Mouse (Mus musculus) small intestine, adult 2 months (tissue): ENCODE data around the gene Iqgap1. TPM values are rescaled to one million over a fixed set of nuclear protein-coding genes. Genes with fewer than 3 reads are reported as not detected.

Experiments used
- H3K27ac ChIP-seq: fragments of 200-500 bp; 2 replicates; pipeline ENCODE4 v1.5.1; 2012; ENCODE audit warnings: low read depth, low read length, control low read depth, inconsistent platforms; ENCODE audit not compliant: insufficient read depth
- H3K27me3 ChIP-seq: fragments of 200-500 bp; 2 replicates; pipeline ENCODE4 v1.6.1; 2012; ENCODE audit warnings: mild to moderate bottlenecking, moderate library complexity, low read length, inconsistent platforms; ENCODE audit not compliant: control insufficient read depth, insufficient read depth
- H3K36me3 ChIP-seq: fragments of 200-500 bp; 2 replicates; pipeline ENCODE4 v1.6.1; 2012; ENCODE audit warnings: mild to moderate bottlenecking, low read length, control low read depth, inconsistent platforms; ENCODE audit not compliant: control insufficient read depth, insufficient read depth
- H3K4me1 ChIP-seq: fragments of 200-500 bp; 2 replicates; pipeline ENCODE4 v1.6.1; 2012; ENCODE audit warnings: low read length, inconsistent platforms, mixed read lengths; ENCODE audit not compliant: control insufficient read depth, insufficient read depth, insufficient read length
- H3K4me3 ChIP-seq: fragments of 200-500 bp; 2 replicates; pipeline ENCODE4 v1.5.1; 2012; ENCODE audit warnings: low read depth, mild to moderate bottlenecking, control low read depth, inconsistent platforms, low read length, moderate library complexity
- CTCF ChIP-seq: fragments of 200-500 bp; IDR thresholded peaks from 2 replicates; pipeline ENCODE4 v1.5.1; 2012; ENCODE audit warnings: low read depth, mild to moderate bottlenecking, control low read depth, inconsistent platforms, low read length, moderate library complexity, mixed read lengths; ENCODE audit not compliant: insufficient replicate concordance, insufficient read length; ENCODE audit errors: extremely low read depth
- POLR2A ChIP-seq: fragments of 200-500 bp; IDR thresholded peaks from 2 replicates; pipeline ENCODE4 v1.6.1; 2012; ENCODE audit warnings: low read depth, mild to moderate bottlenecking, control low read depth, inconsistent platforms, low read length, moderate library complexity
- WGBS: fragments of 180-500 bp; shearing (Covaris S2); methylation state at CpG from one replicate; pipeline ENCODE4 v1.1.7; 2018; 5-methylcytosine and 5-hydroxymethylcytosine counted together
- polyA plus RNA-seq: library from polyadenylated mRNA; depleted of rRNA; stranded (reverse); fragments of >200 nt; gene quantifications from 2 replicates; pipeline ENCODE4 v1.2.3, GENCODE M21; 2012

Iqgap1 gene
- polyA plus RNA-seq, 1 experiment = 28.9 TPM

DNA sequence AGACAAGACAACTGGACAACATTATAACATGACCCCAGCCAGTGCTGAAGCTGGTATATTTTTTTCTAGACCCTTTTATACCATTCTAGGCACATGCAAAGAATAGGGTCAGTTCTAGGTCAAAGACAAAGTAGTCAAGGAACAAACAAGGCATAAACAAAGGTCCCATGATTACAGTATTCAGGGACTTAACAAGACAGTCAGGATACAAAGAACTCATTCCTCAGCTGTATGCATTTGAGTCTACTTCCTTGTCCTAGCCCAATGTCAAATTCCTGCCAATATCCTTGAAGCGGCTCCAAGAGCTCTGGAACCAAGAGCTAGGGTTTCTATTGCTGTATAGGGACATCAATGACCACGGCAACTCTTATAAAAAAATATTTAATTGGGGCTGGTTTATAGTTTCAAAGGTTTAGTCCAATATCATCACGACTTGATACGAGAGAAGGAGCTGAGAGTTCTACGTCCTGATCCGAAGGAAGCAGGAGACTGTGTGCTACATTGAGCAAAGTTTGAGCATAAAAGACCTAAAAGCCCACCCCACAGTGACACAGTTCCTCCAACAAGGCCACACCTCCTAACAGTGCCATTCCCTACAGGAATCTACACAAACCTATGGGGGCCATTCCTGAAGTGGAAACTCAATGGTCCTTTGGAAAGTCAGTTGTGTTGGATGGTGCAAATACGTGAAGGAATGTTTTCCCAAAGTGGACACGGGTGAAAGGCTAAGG is 18.3 kb upstream of the Iqgap1 start:
- 95% methylated on average over 8 of the region's 8 CpGs for WGBS
- Histone ChIP-seq H3K27ac (no peak overlapping the region), H3K4me1 (peaks cover 14% of the 10 kb centered on the region; the same call in 1 of the 2 replicates), H3K36me3 (no peaks in the 10 kb centered on the region), H3K27me3 (no peaks in the 10 kb centered on the region), H3K4me3 (no peak overlapping the region)
- TF ChIP-seq CTCF = no peak
- TF ChIP-seq POLR2A = no peak

DNA sequence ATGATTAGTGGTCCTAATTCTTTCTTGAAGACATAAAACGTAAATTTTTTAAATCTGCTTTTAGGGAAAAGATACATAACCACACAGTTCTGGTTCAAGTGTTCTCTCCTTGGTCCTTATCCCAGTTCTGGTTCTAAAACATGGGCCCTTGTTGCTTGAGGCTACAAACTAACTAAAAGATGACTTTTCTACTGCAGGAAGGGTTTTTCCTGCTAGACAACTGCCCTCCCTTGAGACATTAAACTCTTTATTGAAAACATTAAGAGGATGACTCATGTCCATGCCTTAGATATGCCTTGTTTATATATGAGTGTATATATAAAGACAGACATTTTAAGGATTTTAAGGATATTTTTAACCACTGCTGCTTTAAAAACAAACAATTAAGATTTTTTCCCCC is 17.4 kb upstream of the Iqgap1 start:
- Histone ChIP-seq H3K4me3 (no peak overlapping the region), H3K27ac (no peak overlapping the region), H3K4me1 (peaks cover 16% of the 10 kb centered on the region; the same call in 1 of the 2 replicates), H3K36me3 (no peaks in the 10 kb centered on the region), H3K27me3 (no peaks in the 10 kb centered on the region)
- WGBS = 95% methylated on average over 1 of the region's 1 CpGs
- TF ChIP-seq POLR2A (no peak), CTCF (no peak)

DNA sequence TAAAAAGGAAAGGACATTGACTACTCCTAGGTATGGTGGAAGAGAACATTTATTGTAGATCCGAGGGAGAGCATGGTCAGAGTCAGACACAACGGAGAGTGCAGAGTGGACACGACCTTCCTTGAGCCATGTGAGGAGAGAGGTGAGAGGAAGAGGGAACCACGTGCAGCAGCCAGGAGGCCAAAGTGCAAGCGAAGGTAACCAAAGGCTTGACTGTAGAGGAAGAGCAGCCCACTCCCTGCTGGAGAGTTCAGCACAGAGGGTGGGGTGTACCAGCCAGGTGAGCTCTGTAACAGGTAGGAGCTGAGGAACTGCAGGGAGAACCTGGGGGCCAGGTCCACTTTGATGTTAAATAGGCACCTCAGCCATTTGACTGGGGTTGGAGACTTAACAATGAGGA is 16.4 kb upstream of the Iqgap1 start:
- Histone ChIP-seq H3K4me3 (no peak overlapping the region), H3K4me1 (peaks cover 18% of the 10 kb centered on the region; the same call in 1 of the 2 replicates), H3K27me3 (no peaks in the 10 kb centered on the region), H3K36me3 (no peaks in the 10 kb centered on the region), H3K27ac (no peak overlapping the region)
- WGBS = 46% methylated on average over 5 of the region's 5 CpGs
- TF ChIP-seq CTCF (no peak), POLR2A (no peak)

- WGBS = 41% methylated on average over 4 of the region's 4 CpGs
- Histone ChIP-seq H3K36me3 (no peaks in the 10 kb centered on the region), H3K27me3 (no peaks in the 10 kb centered on the region), H3K4me1 (peaks cover 18% of the 10 kb centered on the region; the same call in 1 of the 2 replicates), H3K4me3 (no peak overlapping the region), H3K27ac (no peak overlapping the region)
- TF ChIP-seq POLR2A (no peak), CTCF (no peak)
Measured at GRCm38 (mm10) chr7:80840937-80841336, 15.2 kb upstream of the Iqgap1 start.

DNA sequence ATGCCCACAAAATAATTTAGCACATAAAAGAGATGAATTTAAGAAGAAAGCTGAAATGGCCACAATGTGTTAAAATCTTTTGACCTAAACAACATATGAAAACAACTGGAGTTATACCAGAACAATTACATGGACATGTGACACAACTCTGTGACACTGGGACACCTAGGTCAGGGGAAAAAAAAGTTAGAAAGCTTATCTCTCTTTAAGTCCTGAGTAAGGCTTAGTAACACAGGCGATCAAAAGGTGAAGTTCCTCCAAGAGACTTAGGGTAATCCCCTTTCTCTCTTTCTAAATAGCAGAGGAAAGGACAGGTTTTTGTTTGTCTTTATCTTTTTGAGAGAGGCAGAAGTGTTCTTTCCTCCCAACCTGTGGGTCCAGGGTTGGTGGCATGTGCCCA is 14.5 kb upstream of the Iqgap1 start:
- Histone ChIP-seq H3K27me3 (no peaks in the 10 kb centered on the region), H3K27ac (no peak overlapping the region; the same call in 1 of the 2 replicates)
- 20% methylated on average over 1 of the region's 1 CpGs for WGBS

DNA sequence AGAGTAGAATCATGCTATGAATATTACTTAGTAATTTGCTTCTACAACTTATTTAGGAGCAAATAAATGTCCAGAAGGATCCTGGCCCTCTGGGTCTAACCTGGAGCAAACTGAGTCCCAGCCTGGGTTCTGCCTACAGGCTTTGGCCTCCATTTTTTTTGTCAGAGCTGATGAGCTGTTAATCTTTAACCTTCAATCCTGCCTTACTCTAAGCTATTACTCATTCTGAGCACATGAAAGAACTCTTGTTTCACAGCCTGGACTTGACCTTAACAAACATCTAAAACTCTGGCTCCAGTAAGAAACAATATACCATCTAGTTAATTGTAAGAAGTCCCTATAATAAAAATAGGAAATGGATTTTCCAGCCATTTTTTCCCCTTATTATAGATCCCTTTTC is 14.0 kb upstream of the Iqgap1 start:
- TF ChIP-seq POLR2A (no peak), CTCF (no peak)
- Histone ChIP-seq H3K4me3 (no peak overlapping the region), H3K27me3 (no peaks in the 10 kb centered on the region), H3K36me3 (no peaks in the 10 kb centered on the region), H3K4me1 (peaks cover 14% of the 10 kb centered on the region; the same call in 1 of the 2 replicates), H3K27ac (no peak overlapping the region)

More for the DNA sequence above, 14.5 kb upstream of the Iqgap1 start:
- Histone ChIP-seq H3K36me3 (no peaks in the 10 kb centered on the region), H3K4me1 (peaks cover 14% of the 10 kb centered on the region; the same call in 1 of the 2 replicates), H3K4me3 (no peak overlapping the region)
- no peak for TF ChIP-seq CTCF
- TF ChIP-seq POLR2A = no peak

- TF ChIP-seq POLR2A = no peak
- TF ChIP-seq CTCF = no peak
- H3K27me3 ChIP-seq = no peaks in the 10 kb centered on the region
- no peaks in the 10 kb centered on the region for H3K36me3 ChIP-seq
- WGBS = 52% methylated on average over 7 of the region's 7 CpGs
- peaks cover 17% of the 10 kb centered on the region; the same call in 1 of the 2 replicates for H3K4me1 ChIP-seq
- no peak overlapping the region for H3K27ac ChIP-seq
- no peak overlapping the region for H3K4me3 ChIP-seq
Measured at GRCm38 (mm10) chr7:80838247-80838646, 12.5 kb upstream of the Iqgap1 start.

GRCm38 (mm10) chr7:80837736-80838135 is 12.0 kb upstream of the Iqgap1 start:
- WGBS = 58% methylated on average over 9 of the region's 9 CpGs
- peaks cover 20% of the 10 kb centered on the region for H3K4me1 ChIP-seq
- no peak overlapping the region for H3K27ac ChIP-seq
- no peaks in the 10 kb centered on the region for H3K36me3 ChIP-seq
- no peaks in the 10 kb centered on the region for H3K27me3 ChIP-seq
- TF ChIP-seq POLR2A (no peak), CTCF (no peak)
- no peak overlapping the region for H3K4me3 ChIP-seq
